In the genomic region with DNA sequence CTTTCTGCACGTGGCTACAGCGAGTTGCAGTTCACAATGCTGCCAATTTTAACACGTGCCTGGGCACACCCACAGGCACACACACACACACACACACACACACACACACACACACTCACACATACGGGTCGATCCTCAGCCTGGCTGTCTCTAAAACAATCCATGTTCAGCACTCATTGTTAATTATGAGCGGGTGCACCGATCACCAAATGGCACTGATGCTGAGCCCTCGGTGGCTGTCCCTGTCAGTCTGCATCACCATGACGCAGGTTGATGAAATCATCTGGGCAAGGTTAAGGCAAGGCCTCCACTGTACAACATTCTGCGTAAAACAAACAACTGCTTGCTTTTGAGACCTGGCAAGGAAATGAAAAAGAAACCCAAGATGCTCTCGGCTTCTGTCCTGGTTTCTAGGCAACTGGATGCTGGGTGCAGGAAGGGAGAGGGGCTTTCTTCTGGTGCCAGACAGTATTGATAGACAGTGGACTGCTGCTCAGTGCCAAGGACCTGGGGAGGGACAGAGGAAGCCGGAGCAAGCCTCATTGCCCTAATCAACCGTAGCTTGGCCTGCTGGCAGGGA, we compare ENCODE assay signal across 10 mouse cellular contexts.
DNase-seq lines count a peak whose midpoint lies in the region; ATAC-seq and TF ChIP-seq lines count a peak whose summit lies in the region.
"Had no signal": no experiment of that assay in that cellular context is flagged by ENCODE, and none has a peak within 500 bp of the region (broad histone marks: within the 10 kb centered on the region; RNA-seq: fewer than 3 reads in every experiment).

No protein-coding gene starts in this region.

- H3K27ac ChIP-seq in layer of hippocampus, adult 2 months = peak overlapping the region; percentile 74
- H3K27ac ChIP-seq in midbrain, embryonic 15.5 days = peak overlapping the region; percentile 75
- H3K27ac ChIP-seq in heart, embryonic 11.5 days (ENCODE audit: low read depth, low read length) = no peak overlapping the region
- H3K27ac ChIP-seq: macrophage had no signal

- H3K27me3 ChIP-seq in midbrain, embryonic 15.5 days (replicated peaks) = peaks cover 51% of the 10 kb centered on the region
- no peaks in the 10 kb centered on the region for H3K27me3 ChIP-seq in heart, embryonic 11.5 days (ENCODE audit: control insufficient read depth, insufficient read depth, low read length)

- H3K4me1 ChIP-seq in midbrain, embryonic 15.5 days = peaks cover 25% of the 10 kb centered on the region
- peaks cover 6% of the 10 kb centered on the region for H3K4me1 ChIP-seq in heart, embryonic 11.5 days (ENCODE audit: control insufficient read depth, insufficient read depth, low read length)

- H3K9ac ChIP-seq in midbrain, embryonic 15.5 days = no peak overlapping the region; the same call in 1 of the 2 replicates
- no peak overlapping the region for H3K9ac ChIP-seq in heart, embryonic 11.5 days (ENCODE audit: low read depth, low read length)

- peak; percentile 71 for DNase-seq in MN1 (ENCODE audit: low spot score)
- DNase-seq in cerebellum, postnatal 10 days = peak; percentile 77 to 90
- DNase-seq in layer of hippocampus, adult 2 months (ENCODE audit: low spot score in 2 of 2) = peak; percentile 51 to 65
- no peak for DNase-seq in spleen, adult 18-20 months
- DNase-seq in thymus, postnatal 25 days = no peak
- no peak for DNase-seq in lung, postnatal 36 days
- DNase-seq: thymus, postnatal 4 days had no signal

- ATAC-seq in midbrain, embryonic 15.5 days (replicated peaks) = peak; percentile 89
- no peak for ATAC-seq in heart, embryonic 11.5 days (replicated peaks; ENCODE audit: insufficient number of reproducible peaks, low FRiP score, low TSS enrichment)

- 12% methylated on average over 13 of the region's 13 CpGs for WGBS in midbrain, embryonic 15.5 days
- 65% methylated on average over 13 of the region's 13 CpGs for WGBS in heart, embryonic 11.5 days (ENCODE audit: insufficient replicate concordance)

- TF ChIP-seq CTCF in layer of hippocampus, adult 2 months (conservative IDR thresholded peaks at IDR 0.05) = no peak

- H3K4me2 ChIP-seq in midbrain, embryonic 15.5 days = peak overlapping the region; percentile 32
- no peak overlapping the region for H3K4me2 ChIP-seq in heart, embryonic 11.5 days

- H3K4me3 ChIP-seq in layer of hippocampus, adult 2 months = no peak overlapping the region
- no peak overlapping the region for H3K4me3 ChIP-seq in midbrain, embryonic 15.5 days
- H3K4me3 ChIP-seq in heart, embryonic 11.5 days (ENCODE audit: low read depth, low read length) = no peak overlapping the region

- H3K9me3 ChIP-seq in midbrain, embryonic 15.5 days = no peaks in the 10 kb centered on the region
- H3K9me3 ChIP-seq in heart, embryonic 11.5 days (replicated peaks; ENCODE audit: control insufficient read depth, low read length) = no peaks in the 10 kb centered on the region

- no peaks in the 10 kb centered on the region for H3K36me3 ChIP-seq in midbrain, embryonic 15.5 days (replicated peaks)
- no peaks in the 10 kb centered on the region for H3K36me3 ChIP-seq in heart, embryonic 11.5 days (ENCODE audit: control insufficient read depth, insufficient read depth, low read length)

Comparison
In these comparisons a context has a peak if more than half of its experiments do, and no peak if none do; other contexts are left out.
1. DNase-seq: peak in MN1 (single experiment), cerebellum, postnatal 10 days (2 of 2) and layer of hippocampus, adult 2 months (2 of 2); none in spleen, adult 18-20 months (0 of 2), thymus, postnatal 25 days (single experiment) and lung, postnatal 36 days (single experiment).